ENCODE assay signal across 20 mouse cellular contexts in genomic region chr14:98095229-98095628, GRCm38 (mm10).
DNase-seq lines count a peak whose midpoint lies in the region; ATAC-seq and TF ChIP-seq lines count a peak whose summit lies in the region.
"Had no signal": no experiment of that assay in that cellular context is flagged by ENCODE, and none has a peak within 500 bp of the region (broad histone marks: within the 10 kb centered on the region; RNA-seq: fewer than 3 reads in every experiment).

No protein-coding gene starts in this region.

- no peak for ATAC-seq in midbrain, postnatal 0 days (ENCODE audit: low FRiP score)
- peak; percentile 87; the same call in 1 of the 2 replicates for ATAC-seq in forebrain, embryonic 14.5 days
- ATAC-seq in midbrain, embryonic 11.5 days (ENCODE audit: low FRiP score) = peak; percentile 76
- ATAC-seq: intestine, embryonic 16.5 days had no signal

- H3K36me3 ChIP-seq in midbrain, embryonic 10.5 days = 0 out of 2 replicates have a peak, but pooled peaks cover 2% of the 10 kb centered on the region
- H3K36me3 ChIP-seq in midbrain, postnatal 0 days (ENCODE audit: insufficient read depth, low read length) = no peaks in the 10 kb centered on the region
- H3K36me3 ChIP-seq in forebrain, embryonic 14.5 days (ENCODE audit: control insufficient read depth, insufficient read depth, low read length) = no peaks in the 10 kb centered on the region
- H3K36me3 ChIP-seq in midbrain, embryonic 11.5 days (ENCODE audit: control insufficient read depth, insufficient read depth, low read length) = no peaks in the 10 kb centered on the region
- H3K36me3 ChIP-seq: embryonic facial prominence, embryonic 12.5 days; limb, embryonic 10.5 days had no signal

- peak; percentile 24 for DNase-seq in midbrain, embryonic 10.5 days (ENCODE audit: low spot score)
- no peak for DNase-seq in midbrain, postnatal 0 days (ENCODE audit: low spot score)
- peak; percentile 60 for DNase-seq in forebrain, embryonic 14.5 days (ENCODE audit: low spot score)
- DNase-seq in midbrain, embryonic 11.5 days (ENCODE audit: low spot score, missing footprints) = no peak
- no peak for DNase-seq in heart, postnatal 4 days
- no peak for DNase-seq in adrenal gland, adult 8-10 months
- no peak for DNase-seq in urinary bladder, postnatal 4 days (ENCODE audit: low spot score in 2 of 2)
- DNase-seq: cerebellum, postnatal 14 days; gastrocnemius, postnatal 10 days; heart, adult 18-20 months; heart, postnatal 36 days; kidney, postnatal 4 days; lung, adult 2 months; lung, postnatal 4 days; right cerebral cortex, postnatal 4 days had no signal

- H3K27me3 ChIP-seq in midbrain, embryonic 10.5 days (ENCODE audit: low read depth, poor library complexity, severe bottlenecking) = no peaks in the 10 kb centered on the region
- no peaks in the 10 kb centered on the region for H3K27me3 ChIP-seq in midbrain, postnatal 0 days (ENCODE audit: insufficient read depth, low read length)
- H3K27me3 ChIP-seq in forebrain, embryonic 14.5 days (replicated peaks; ENCODE audit: control insufficient read depth, insufficient read depth, low read length) = no peaks in the 10 kb centered on the region
- H3K27me3 ChIP-seq in midbrain, embryonic 11.5 days (ENCODE audit: control insufficient read depth, insufficient read depth, low read length) = no peaks in the 10 kb centered on the region
- H3K27me3 ChIP-seq: embryonic facial prominence, embryonic 12.5 days had no signal

- H3K4me1 ChIP-seq in midbrain, embryonic 10.5 days = peaks cover 11% of the 10 kb centered on the region
- H3K4me1 ChIP-seq in midbrain, postnatal 0 days (ENCODE audit: insufficient read depth, low read length) = no peaks in the 10 kb centered on the region
- no peaks in the 10 kb centered on the region for H3K4me1 ChIP-seq in forebrain, embryonic 14.5 days (ENCODE audit: control insufficient read depth, insufficient read depth, low read length)
- peaks cover 6% of the 10 kb centered on the region for H3K4me1 ChIP-seq in midbrain, embryonic 11.5 days (ENCODE audit: control insufficient read depth, insufficient read depth, low read length)
- H3K4me1 ChIP-seq: embryonic facial prominence, embryonic 12.5 days; limb, embryonic 10.5 days had no signal

- no peaks in the 10 kb centered on the region for H3K9me3 ChIP-seq in midbrain, embryonic 10.5 days (replicated peaks)
- H3K9me3 ChIP-seq in midbrain, postnatal 0 days (ENCODE audit: low read length) = no peaks in the 10 kb centered on the region
- H3K9me3 ChIP-seq in forebrain, embryonic 14.5 days (replicated peaks; ENCODE audit: control insufficient read depth, low read length) = no peaks in the 10 kb centered on the region
- H3K9me3 ChIP-seq in midbrain, embryonic 11.5 days (ENCODE audit: control insufficient read depth, low read length) = no peaks in the 10 kb centered on the region
- H3K9me3 ChIP-seq: embryonic facial prominence, embryonic 12.5 days; limb, embryonic 10.5 days had no signal

- no peak overlapping the region for H3K4me2 ChIP-seq in midbrain, postnatal 0 days (ENCODE audit: low read depth, low read length, poor library complexity, severe bottlenecking)
- H3K4me2 ChIP-seq in forebrain, embryonic 14.5 days (ENCODE audit: low read length) = no peak overlapping the region
- no peak overlapping the region for H3K4me2 ChIP-seq in midbrain, embryonic 11.5 days
- H3K4me2 ChIP-seq: embryonic facial prominence, embryonic 12.5 days had no signal

- no peak overlapping the region for H3K9ac ChIP-seq in midbrain, postnatal 0 days (replicated peaks; ENCODE audit: low read length, poor library complexity, severe bottlenecking)
- H3K9ac ChIP-seq in forebrain, embryonic 14.5 days (ENCODE audit: low read length) = no peak overlapping the region
- no peak overlapping the region for H3K9ac ChIP-seq in midbrain, embryonic 11.5 days (ENCODE audit: low read length)
- H3K9ac ChIP-seq: embryonic facial prominence, embryonic 12.5 days had no signal

- no peak for TF ChIP-seq CTCF in midbrain, postnatal 0 days (IDR thresholded peaks at IDR 0.05)

- no peak overlapping the region for H3K4me3 ChIP-seq in midbrain, embryonic 10.5 days
- no peak overlapping the region for H3K4me3 ChIP-seq in midbrain, postnatal 0 days (ENCODE audit: low read depth, low read length)
- H3K4me3 ChIP-seq in forebrain, embryonic 14.5 days (ENCODE audit: low read depth, low read length) = no peak overlapping the region
- H3K4me3 ChIP-seq in midbrain, embryonic 11.5 days (ENCODE audit: low read depth, low read length) = no peak overlapping the region
- H3K4me3 ChIP-seq: embryonic facial prominence, embryonic 12.5 days; erythroblast, embryonic 14.5 days; limb, embryonic 10.5 days had no signal

- WGBS in midbrain, embryonic 10.5 days = 16% methylated on average over 4 of the region's 4 CpGs
- 30% methylated on average over 4 of the region's 4 CpGs for WGBS in midbrain, postnatal 0 days
- WGBS in forebrain, embryonic 14.5 days = 4% methylated on average over 4 of the region's 4 CpGs
- 11% methylated on average over 4 of the region's 4 CpGs for WGBS in midbrain, embryonic 11.5 days

- 0 out of 2 replicates have a peak overlapping the region, but pooled peaks have one; percentile 43 for H3K27ac ChIP-seq in midbrain, embryonic 10.5 days (replicated peaks)
- no peak overlapping the region for H3K27ac ChIP-seq in midbrain, postnatal 0 days (ENCODE audit: low read depth, low read length)
- no peak overlapping the region for H3K27ac ChIP-seq in forebrain, embryonic 14.5 days (ENCODE audit: low read depth, low read length)
- peak overlapping the region; percentile 3; the same call in 1 of the 2 replicates for H3K27ac ChIP-seq in midbrain, embryonic 11.5 days (ENCODE audit: low read depth, low read length)
- H3K27ac ChIP-seq: embryonic facial prominence, embryonic 12.5 days; limb, embryonic 10.5 days; stomach, postnatal 0 days had no signal

Comparison
In these comparisons a context has a peak if more than half of its experiments do, and no peak if none do; other contexts are left out.
1. DNase-seq: peak in midbrain, embryonic 10.5 days (single experiment) and forebrain, embryonic 14.5 days (single experiment); none in midbrain, postnatal 0 days (single experiment), midbrain, embryonic 11.5 days (single experiment), heart, postnatal 4 days (single experiment), adrenal gland, adult 8-10 months (single experiment) and urinary bladder, postnatal 4 days (0 of 2).
2. H3K27ac ChIP-seq: peak in midbrain, embryonic 10.5 days (single experiment) and midbrain, embryonic 11.5 days (single experiment); none in midbrain, postnatal 0 days (single experiment) and forebrain, embryonic 14.5 days (single experiment).